9 mouse cellular contexts compared by ENCODE assay signal in genomic region chr5:140596927-140597588, GRCm38 (mm10). TPM values are rescaled to one million over a fixed set of nuclear protein-coding genes. Genes with fewer than 3 reads are reported as not detected.
DNase-seq lines count a peak whose midpoint lies in the region; ATAC-seq and TF ChIP-seq lines count a peak whose summit lies in the region.
"Had no signal": no experiment of that assay in that cellular context is flagged by ENCODE, and none has a peak within 500 bp of the region (broad histone marks: within the 10 kb centered on the region; RNA-seq: fewer than 3 reads in every experiment).

No protein-coding gene starts in this region.

- 0 out of 2 replicates have a peak, but pooled peaks have one; percentile 7 for ATAC-seq in hindbrain, embryonic 15.5 days (ENCODE audit: low FRiP score, low read depth)
- ATAC-seq in hindbrain, postnatal 0 days: no peak

- H3K4me2 ChIP-seq in hindbrain, embryonic 15.5 days: no peak overlapping the region
- H3K4me2 ChIP-seq in hindbrain, postnatal 0 days (ENCODE audit: low read depth, low read length): no peak overlapping the region

- H3K9me3 ChIP-seq in hindbrain, embryonic 15.5 days: no peaks in the 10 kb centered on the region
- no peaks in the 10 kb centered on the region for H3K9me3 ChIP-seq in hindbrain, postnatal 0 days (ENCODE audit: low read length)
- H3K9me3 ChIP-seq in heart, embryonic 10.5 days: no peaks in the 10 kb centered on the region

- no peaks in the 10 kb centered on the region for H3K27me3 ChIP-seq in hindbrain, embryonic 15.5 days
- H3K27me3 ChIP-seq in hindbrain, postnatal 0 days (ENCODE audit: insufficient read depth, low read length): no peaks in the 10 kb centered on the region
- H3K27me3 ChIP-seq in heart, embryonic 10.5 days (ENCODE audit: insufficient read depth, poor library complexity, severe bottlenecking): peaks cover 35% of the 10 kb centered on the region
- H3K27me3 ChIP-seq in small intestine, adult 2 months (ENCODE audit: control insufficient read depth, insufficient read depth, low read length): no peaks in the 10 kb centered on the region

- no peaks in the 10 kb centered on the region for H3K4me1 ChIP-seq in hindbrain, embryonic 15.5 days (replicated peaks)
- no peaks in the 10 kb centered on the region for H3K4me1 ChIP-seq in hindbrain, postnatal 0 days (ENCODE audit: insufficient read depth, low read length)
- peaks cover 15% of the 10 kb centered on the region for H3K4me1 ChIP-seq in heart, embryonic 10.5 days
- peaks cover 6% of the 10 kb centered on the region; the same call in 1 of the 2 replicates for H3K4me1 ChIP-seq in small intestine, adult 2 months (ENCODE audit: control insufficient read depth, insufficient read depth, insufficient read length, low read length)

- H3K9ac ChIP-seq in hindbrain, embryonic 15.5 days: no peak overlapping the region
- no peak overlapping the region for H3K9ac ChIP-seq in hindbrain, postnatal 0 days (replicated peaks; ENCODE audit: low read length)

- H3K4me3 ChIP-seq in hindbrain, embryonic 15.5 days: no peak overlapping the region
- H3K4me3 ChIP-seq in hindbrain, postnatal 0 days (ENCODE audit: low read length): no peak overlapping the region
- H3K4me3 ChIP-seq in heart, embryonic 10.5 days: no peak overlapping the region
- H3K4me3 ChIP-seq in small intestine, adult 2 months (ENCODE audit: low read depth, low read length): peak overlapping the region; percentile 43

- no peak overlapping the region for H3K27ac ChIP-seq in hindbrain, embryonic 15.5 days (replicated peaks)
- H3K27ac ChIP-seq in hindbrain, postnatal 0 days: no peak overlapping the region
- peak overlapping the region; percentile 59 for H3K27ac ChIP-seq in heart, embryonic 10.5 days
- peak overlapping the region; percentile 75 for H3K27ac ChIP-seq in small intestine, adult 2 months (ENCODE audit: insufficient read depth, low read depth, low read length)

- WGBS in hindbrain, embryonic 15.5 days: 74% methylated on average over 18 of the region's 18 CpGs
- WGBS in hindbrain, postnatal 0 days: 71% methylated on average over 18 of the region's 18 CpGs
- 57% methylated on average over 18 of the region's 18 CpGs for WGBS in heart, embryonic 10.5 days
- WGBS in small intestine, adult 2 months: 29% methylated on average over 18 of the region's 18 CpGs

- no peaks in the 10 kb centered on the region for H3K36me3 ChIP-seq in hindbrain, embryonic 15.5 days
- H3K36me3 ChIP-seq in hindbrain, postnatal 0 days (ENCODE audit: insufficient read depth, low read length): no peaks in the 10 kb centered on the region
- H3K36me3 ChIP-seq in heart, embryonic 10.5 days: no peaks in the 10 kb centered on the region
- no peaks in the 10 kb centered on the region for H3K36me3 ChIP-seq in small intestine, adult 2 months (ENCODE audit: control insufficient read depth, insufficient read depth, low read length)

- TF ChIP-seq CTCF in hindbrain, postnatal 0 days (IDR thresholded peaks at IDR 0.05; ENCODE audit: low read depth): no peak
- no peak for TF ChIP-seq CTCF in small intestine, adult 2 months (IDR thresholded peaks at IDR 0.05; ENCODE audit: extremely low read depth, insufficient read length, insufficient replicate concordance, low read depth, low read length)

- no peak for DNase-seq in hindbrain, postnatal 0 days (ENCODE audit: low spot score)
- no peak for DNase-seq in heart, embryonic 10.5 days (ENCODE audit: low spot score)
- DNase-seq in liver: peak; percentile 80
- no peak for DNase-seq in urinary bladder, postnatal 25 days (ENCODE audit: low spot score)
- DNase-seq in frontal cortex, postnatal 36 days (ENCODE audit: low spot score in 2 of 2): no peak
- no peak for DNase-seq in Muller cell, postnatal 12 days (ENCODE audit: inconsistent ontology term)

- no peak for TF ChIP-seq POLR2A in small intestine, adult 2 months (IDR thresholded peaks at IDR 0.05; ENCODE audit: low read depth, low read length)

RNA-seq across cellular contexts. Expression of gene Lfng, which starts 10.1 kb away (rescaled TPM):
- polyA plus RNA-seq in hindbrain, embryonic 15.5 days (2015; fragmentation: Nextera tagmentation; extraction: Ambion mirVana): 28.4 and 28.8 TPM in 2 replicates
- 81.4 and 112 TPM in 2 replicates for total RNA-seq in hindbrain, postnatal 0 days (2014; rRNA removed)
- polyA plus RNA-seq in hindbrain, postnatal 0 days (2015; fragmentation: Nextera tagmentation; extraction: Ambion mirVana): 29.7 and 35.1 TPM in 2 replicates
- polyA plus RNA-seq in heart, embryonic 10.5 days (2016; fragmentation: Nextera tagmentation; extraction: Ambion mirVana): 3.8 and 4.7 TPM in 2 replicates
- 25.6 and 29.9 TPM in 2 replicates for polyA plus RNA-seq in small intestine, adult 2 months (2012; rRNA removed)

RNA-seq across cellular contexts. Expression of gene Grifin, which starts 32.2 kb away (rescaled TPM):
- polyA plus RNA-seq in hindbrain, embryonic 15.5 days (2015; fragmentation: Nextera tagmentation; extraction: Ambion mirVana): not detected in 2 replicates
- total RNA-seq in hindbrain, postnatal 0 days (2014; rRNA removed): not detected in 2 replicates
- 0.25 and 0.32 TPM in 2 replicates for polyA plus RNA-seq in hindbrain, postnatal 0 days (2015; fragmentation: Nextera tagmentation; extraction: Ambion mirVana)
- not detected in 2 replicates for polyA plus RNA-seq in heart, embryonic 10.5 days (2016; fragmentation: Nextera tagmentation; extraction: Ambion mirVana)
- polyA plus RNA-seq in small intestine, adult 2 months (2012; rRNA removed): not detected in 2 replicates
- polyA plus RNA-seq: heart, embryonic 14.5 days had no signal

RNA-seq across cellular contexts. Expression of gene Ttyh3, which starts 51.8 kb away (rescaled TPM):
- polyA plus RNA-seq in hindbrain, embryonic 15.5 days (2015; fragmentation: Nextera tagmentation; extraction: Ambion mirVana): 84.6 and 85.2 TPM in 2 replicates
- 253 and 260 TPM in 2 replicates for total RNA-seq in hindbrain, postnatal 0 days (2014; rRNA removed)
- 53.5 and 60.3 TPM in 2 replicates for polyA plus RNA-seq in hindbrain, postnatal 0 days (2015; fragmentation: Nextera tagmentation; extraction: Ambion mirVana)
- polyA plus RNA-seq in heart, embryonic 10.5 days (2016; fragmentation: Nextera tagmentation; extraction: Ambion mirVana): 23.5 and 32.9 TPM in 2 replicates
- polyA plus RNA-seq in small intestine, adult 2 months (2012; rRNA removed): 35.3 and 72.5 TPM in 2 replicates

Comparison
In these comparisons a context has a peak if more than half of its experiments do, and no peak if none do; other contexts are left out.
1. H3K27ac ChIP-seq: peak in heart, embryonic 10.5 days (single experiment) and small intestine, adult 2 months (single experiment); none in hindbrain, embryonic 15.5 days (single experiment) and hindbrain, postnatal 0 days (single experiment).